Mouse (Mus musculus) spleen, adult 12 weeks (tissue): Measurements from ENCODE around the gene Cacng2.
"Not testable (repeated sequence)": the region's sequence is repeated elsewhere in the genome, so short reads cannot be mapped to it uniquely, and the experiment has no call there.

Experiments used
- DNase-seq: peaks from one replicate; pipeline ENCODE4 v3.0.0; 2022; ENCODE audit warnings: low spot score

Gene Cacng2

DNA sequence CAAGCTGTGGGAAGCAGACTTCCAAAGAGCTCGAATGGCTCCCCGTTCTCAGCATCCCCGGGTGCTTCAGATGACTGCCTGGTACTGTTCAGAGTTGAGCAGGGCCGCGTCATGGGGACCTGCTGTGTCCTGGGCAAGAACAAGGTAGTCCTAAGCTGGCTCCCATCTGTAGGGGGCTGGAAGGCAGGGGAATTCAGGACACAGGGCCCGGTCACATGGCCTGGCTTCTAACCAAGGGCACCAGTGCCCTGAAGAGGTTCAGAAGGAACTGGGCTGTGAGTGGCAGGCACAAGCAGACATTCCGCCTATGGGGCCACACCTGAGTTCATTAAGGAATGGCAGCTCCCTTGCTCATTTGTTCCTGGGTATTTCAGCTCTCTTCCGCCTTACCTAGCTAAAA is 37.7 kb downstream of the Cacng2 start:
- no peak for DNase-seq

DNA sequence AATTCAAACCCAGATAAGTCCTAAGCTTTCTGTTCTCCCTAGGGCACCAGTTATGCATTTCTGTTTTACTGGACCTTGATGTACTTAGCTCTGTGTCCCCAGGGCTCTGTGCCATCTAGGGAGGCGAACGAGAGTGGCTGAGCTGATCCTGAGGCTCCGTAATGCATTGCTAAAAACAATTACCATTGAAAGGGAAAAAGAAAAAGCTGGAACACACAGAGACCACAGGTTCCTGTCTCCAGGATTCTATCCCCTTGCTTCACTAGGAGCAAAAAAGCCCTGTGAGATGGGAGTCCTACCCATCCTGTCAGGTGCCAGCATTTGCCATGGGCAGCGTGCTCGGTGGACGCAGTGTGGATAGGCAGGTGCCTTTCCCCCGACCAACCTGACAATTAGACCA is 38.4 kb downstream of the Cacng2 start:
- DNase-seq, result no peak

DNA sequence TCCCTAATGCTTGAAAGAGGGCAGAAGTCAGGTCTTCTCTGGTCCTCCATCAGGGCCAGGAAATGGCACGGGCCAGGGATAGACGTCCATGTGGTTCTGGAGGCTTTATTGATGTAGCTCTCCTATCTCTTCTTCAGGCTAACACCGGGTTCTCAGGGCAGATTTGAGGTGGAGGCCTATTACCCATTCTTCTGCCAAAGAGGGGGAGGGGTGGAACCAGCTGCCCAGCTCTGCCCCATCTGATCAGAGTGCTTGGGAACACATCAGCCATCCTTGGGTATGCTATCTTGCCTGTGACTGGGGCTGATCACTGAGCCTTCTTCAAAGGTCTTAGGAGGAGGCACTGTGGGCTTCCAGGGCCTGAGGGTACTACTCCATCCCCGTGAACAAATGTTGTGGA is 39.5 kb downstream of the Cacng2 start:
- no peak for DNase-seq

DNA sequence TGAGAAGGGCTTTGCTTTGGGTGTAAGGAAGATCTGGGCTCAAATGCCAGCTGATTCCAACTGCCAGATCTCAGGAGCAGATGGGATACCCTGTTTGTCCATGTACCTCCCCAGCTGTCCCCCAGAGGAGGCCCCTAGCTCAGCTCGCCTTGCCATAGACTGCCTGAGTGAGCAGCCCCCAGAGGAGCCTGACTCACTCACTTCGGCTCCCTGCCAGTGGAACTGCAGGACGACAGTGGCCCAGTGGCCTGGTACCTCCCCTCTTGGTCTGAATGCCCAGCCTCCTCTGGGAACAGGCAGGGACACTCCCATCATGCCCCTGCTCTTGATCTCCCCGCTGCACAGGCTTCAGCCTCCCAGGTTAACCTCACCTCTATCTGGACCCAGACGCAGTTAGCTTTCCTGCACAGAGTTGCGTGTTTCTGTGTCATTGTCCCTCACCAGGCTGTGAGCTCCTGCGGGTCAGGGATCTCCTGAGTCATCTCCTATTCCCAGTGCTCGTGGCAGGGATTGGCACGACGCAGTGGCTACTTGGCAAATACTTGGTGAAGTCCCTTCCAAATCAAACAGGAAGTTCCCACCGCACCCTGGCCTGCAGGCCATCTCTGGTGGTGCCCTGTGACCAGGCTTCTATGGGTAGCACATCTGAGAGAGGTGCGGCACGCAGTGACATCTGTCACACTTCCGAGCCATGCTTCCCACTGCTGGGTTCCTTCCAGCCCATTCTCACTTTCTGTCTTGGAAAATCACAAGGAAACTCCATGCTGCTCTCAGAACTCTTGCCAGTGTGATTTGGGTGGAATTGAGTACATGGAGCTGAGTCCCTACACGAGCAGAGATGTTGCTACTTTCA is 40.8 kb downstream of the Cacng2 start:
- no peak for DNase-seq

DNA sequence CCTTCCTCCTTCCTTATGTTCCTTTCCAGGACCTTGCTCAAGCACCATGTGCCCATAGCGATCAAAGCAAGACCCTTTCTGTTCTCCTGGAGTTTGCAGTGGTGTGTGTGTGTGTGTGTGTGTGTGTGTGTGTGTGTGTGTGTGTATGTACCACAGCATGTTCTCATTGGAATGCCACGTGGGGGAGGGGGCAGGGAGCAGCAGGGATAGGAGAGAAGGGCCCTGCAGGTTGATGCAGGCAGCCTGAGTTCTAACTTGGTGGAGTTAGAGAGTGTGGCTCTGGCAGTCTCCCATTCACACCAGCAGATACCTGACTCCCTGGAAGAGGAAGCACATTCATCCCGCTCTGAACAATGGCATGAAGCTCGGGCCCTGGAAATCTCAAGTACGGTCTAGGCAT is 41.6 kb downstream of the Cacng2 start:
- DNase-seq, result no peak

DNA sequence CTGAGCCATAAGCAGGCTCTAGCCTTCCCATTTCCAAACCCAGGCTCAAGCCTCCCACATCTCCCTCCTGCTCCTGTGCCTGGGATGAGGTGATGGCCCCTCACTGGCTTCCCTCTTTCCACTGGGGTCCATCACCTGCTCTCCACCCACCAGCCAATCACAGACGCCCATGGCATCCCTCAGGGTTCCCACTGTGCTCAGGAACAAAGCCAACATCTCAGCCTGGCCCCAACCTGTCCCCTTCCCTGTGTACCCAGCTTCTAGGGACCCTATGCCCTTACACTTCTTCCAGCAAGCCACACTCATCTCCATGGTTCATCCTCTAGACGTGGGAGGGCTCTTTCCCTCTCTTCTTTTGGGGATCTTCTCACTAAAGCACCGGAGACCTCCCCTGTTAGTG is 43.9 kb downstream of the Cacng2 start:
- DNase-seq, result no peak

DNA sequence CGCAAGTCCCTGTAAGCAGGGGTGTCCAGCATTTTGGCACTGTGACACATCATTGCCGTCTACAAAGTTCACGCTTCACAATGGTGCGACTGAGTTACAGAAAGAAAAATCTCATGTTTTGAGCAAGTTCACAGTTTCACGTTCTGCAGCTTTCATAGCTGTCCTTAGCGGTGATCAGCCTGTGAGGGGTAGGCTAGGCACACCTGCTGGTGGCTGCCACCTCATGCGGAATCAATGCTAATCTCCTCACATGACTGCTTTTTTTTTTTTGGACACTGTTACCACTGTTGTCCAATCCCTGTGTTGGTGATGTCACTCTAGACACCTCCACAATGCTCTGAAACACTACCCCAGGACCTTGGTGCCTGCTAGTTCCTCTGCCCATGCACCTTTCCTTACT is 46.7 kb downstream of the Cacng2 start:
- no peak for DNase-seq

DNA sequence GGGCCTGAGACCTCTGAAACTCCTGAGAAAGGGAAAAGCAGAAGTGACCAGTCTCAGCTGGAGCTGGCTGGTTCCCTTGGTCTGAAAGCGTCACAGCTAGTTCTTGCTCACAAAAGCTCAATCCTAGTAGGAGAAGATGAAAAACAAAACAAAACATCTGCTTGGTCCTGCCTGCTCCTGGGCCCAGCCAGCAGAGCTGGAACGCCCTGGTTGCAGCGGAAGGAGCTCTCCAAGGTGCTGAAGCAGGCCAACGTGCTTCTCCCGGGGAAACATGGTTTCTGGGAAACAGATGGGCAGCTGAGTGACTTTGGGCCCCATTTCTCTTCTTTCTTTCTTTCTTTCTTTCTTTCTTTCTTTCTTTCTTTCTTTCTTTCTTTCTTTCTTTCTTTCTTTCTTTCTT is 53.4 kb downstream of the Cacng2 start:
- DNase-seq, result no peak

DNA sequence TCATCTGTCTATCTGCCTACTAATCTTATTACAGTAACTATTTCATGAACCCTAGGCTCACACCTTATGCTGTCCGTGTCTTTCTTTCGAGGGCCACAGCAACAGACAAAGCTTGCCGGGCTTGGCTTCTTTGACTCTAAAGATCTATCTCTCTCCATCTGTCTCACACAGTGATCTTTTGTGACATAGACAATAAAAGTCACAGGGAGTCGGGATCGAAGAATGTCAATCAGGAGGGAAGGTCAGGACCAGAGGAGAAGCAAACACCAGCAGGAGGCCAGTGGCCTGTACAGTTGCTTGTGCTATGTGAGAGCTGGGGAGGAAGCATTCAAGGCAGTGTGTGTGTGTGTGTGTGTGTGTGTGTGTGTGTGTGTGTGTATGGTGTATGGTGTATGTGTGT is 54.3 kb downstream of the Cacng2 start:
- DNase-seq, result no peak

DNA sequence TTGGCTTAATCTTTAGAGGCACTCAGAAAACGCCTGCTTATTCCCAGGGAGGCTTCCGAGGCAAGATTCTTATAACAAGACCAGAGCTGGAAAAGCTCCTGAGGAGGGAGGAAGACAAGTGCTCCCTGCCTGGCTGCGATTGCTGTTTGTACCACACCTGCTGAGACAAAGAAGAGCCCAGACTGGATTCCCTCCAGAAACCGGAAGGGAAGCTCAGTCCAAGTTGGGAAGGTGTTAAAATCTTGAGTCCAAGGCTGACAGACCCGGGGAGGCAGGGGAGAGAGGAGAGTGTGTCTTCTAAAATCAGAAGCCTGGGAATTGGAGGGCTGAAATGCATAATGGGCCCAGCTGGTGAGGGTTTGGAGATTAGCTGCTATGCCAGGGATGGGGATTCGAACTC is 55.5 kb downstream of the Cacng2 start:
- DNase-seq, result no peak

DNA sequence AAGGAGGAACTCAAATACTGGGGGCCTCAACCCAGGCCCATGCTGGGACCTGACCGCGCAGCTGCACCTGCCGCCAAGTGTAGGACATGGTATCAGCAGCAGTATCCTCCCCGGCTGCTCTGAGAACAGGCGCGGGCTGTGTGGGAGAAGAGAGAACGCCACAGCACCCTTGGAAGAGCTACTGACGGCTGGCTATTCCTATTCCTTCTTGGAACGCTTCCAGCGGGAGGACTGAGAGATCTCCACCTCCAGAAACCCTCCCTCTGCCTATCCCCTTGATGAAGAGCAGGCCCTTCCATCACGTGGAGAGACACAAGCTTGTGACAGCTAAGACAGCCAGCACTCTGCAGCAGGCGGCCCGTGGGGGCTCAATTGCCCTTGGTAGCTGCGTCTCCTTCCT is 57.4 kb downstream of the Cacng2 start:
- DNase-seq, result no peak

DNA sequence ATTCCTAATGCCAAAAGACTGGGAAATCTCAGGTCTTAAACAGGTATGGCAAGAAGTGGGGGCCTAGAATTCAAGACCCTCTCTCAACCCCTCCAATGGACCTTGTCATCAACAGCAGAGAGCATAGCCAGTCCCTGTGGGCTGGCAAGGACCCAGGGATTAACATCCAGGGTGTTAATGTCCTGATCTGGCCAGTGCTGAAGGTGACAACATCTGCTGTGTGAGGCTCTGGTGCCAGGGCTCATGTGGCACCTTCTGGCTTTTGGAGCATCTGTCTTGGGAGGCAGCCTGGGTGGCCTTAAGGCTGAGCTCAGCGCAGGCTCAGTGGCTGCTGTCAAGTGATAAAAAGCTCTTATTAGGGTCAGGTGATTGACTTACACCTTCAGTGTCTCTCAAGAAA is 62.9 kb downstream of the Cacng2 start:
- DNase-seq, result no peak

DNA sequence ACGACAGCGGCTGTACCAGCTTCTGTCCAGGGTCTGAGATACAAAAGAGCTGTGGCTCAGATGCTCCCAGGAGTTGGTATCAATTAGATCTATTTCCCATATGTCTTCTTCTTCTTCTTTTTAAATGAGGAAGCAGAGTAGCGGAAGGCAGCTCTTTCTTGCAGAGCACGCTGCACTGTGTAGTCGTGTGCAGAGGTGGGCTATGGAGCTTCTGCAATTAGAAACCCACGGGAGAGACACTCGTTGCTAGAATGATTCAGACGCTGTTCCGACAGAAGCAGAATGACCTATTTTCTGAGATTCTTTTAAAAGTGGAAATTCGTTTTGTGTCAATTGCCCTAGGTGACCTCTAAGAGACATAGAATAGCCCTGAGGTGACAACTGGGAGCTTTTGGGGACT is 69.1 kb downstream of the Cacng2 start:
- no peak for DNase-seq

DNA sequence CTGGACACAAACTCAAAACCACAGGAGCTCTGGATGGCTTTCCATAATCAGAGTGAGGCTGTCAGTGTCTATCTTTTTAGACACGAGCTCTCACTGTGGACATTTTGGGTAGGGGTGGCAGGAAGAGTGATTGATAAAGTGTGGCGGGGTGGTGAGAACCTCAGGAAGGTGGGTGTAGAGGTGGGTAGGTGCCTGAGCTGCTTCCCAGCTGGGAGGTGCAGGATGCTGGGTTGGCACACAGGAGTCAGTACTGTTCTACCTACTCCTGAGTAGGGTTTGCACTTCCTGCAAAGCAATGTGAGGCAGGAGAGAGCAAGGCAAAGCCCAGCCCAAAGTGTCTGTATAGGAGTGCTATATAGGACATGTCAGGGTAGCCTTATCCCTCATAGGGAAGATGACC is 69.9 kb downstream of the Cacng2 start:
- DNase-seq, result no peak

DNA sequence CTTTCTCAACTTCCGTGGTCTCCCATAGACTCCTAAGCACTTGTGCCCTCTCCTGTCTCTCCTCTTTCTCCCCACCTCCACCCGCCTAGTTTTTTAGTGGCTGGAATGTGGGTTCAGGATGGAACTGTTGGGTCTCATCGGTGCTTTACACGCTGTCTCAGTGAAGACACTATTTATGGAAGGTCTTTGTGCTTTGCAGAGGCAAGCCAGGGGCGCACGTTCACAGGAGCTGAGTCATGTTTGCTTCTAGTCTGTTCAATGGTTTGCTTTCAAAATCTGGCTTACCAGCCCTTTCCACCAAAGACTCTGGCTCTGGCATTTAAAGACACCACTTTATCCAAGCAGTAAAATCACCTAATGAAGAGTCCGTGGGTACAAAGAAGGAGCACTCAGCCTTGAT is 74.0 kb downstream of the Cacng2 start:
- DNase-seq, result no peak

DNA sequence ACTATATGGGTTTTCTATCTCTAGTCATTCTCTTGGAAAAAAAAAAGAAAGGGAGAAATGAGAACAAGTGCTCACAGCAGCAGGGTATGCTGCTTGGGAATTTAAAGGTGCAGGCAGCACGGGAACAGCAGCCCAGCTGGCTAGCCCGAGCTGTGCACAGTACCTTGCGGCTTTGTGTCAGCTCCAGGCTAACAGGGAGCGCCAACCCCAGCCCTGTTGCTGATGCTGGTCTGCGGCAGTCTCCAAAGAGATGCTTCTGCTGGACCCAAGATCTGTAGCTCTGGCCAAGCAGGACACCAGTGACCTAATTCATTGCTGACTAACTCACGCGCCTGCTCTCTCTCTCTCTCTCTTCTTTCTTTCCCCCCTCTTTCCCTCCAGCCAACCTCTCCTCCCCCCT is 74.5 kb downstream of the Cacng2 start:
- DNase-seq, result no peak

DNA sequence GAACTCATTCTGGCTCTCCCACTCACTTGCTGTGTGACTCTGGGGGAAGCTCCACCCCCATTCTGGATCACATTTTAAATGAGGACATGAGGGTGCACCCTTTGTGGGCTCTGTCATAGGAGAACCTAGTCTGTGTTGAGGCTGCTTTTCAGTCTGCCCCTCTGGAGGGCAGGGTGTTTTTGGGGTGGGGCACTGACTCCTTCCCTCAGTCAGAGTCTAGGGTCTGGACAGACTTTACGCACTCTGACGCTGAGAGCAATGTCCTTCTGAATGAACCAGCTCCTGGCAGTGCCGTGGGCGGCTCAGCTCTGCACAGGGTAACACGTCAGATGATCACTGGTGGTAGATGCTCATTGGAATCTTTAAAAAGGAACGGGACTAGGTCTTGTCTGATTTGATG is 75.0 kb downstream of the Cacng2 start:
- no peak for DNase-seq

DNA sequence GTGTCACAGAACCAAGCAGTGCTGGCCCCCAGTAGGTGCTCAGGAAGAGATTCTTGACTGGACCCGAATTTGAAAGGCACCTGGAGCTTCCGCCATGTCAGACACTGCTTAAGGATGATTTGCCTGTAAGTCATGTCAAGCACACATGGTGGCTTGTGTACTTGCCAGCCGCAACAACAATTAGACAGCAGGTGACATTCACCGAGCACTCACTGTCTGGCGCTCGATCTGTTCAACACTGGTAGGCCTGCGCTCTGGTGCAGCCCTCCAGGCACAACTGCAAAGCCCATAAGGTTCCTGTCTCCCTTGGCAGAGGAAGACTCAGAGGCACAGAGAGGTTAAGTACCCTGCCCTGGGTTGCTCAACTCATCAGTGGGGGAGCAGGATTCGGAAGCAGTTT is 77.1 kb downstream of the Cacng2 start:
- DNase-seq, result no peak

DNA sequence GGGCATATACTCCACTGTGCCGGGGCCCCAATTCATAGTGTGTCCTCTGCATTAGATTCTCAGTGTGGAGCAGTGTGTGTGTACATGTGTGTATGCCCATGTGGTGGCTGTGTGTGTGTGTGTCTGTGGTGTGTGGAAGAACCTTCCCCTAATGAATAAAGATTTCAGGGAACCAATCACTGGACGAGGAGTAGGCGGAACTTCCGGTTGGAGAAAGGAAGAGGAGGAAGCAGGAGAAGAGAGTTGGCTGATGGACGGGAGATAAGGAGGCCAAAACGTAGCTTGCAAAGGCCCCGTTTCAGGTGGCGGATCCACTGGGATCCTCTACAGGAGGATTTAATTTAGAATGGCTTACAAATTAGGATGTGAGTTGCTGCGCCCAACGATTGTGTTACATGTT is 82.2 kb downstream of the Cacng2 start:
- DNase-seq, result no peak

DNA sequence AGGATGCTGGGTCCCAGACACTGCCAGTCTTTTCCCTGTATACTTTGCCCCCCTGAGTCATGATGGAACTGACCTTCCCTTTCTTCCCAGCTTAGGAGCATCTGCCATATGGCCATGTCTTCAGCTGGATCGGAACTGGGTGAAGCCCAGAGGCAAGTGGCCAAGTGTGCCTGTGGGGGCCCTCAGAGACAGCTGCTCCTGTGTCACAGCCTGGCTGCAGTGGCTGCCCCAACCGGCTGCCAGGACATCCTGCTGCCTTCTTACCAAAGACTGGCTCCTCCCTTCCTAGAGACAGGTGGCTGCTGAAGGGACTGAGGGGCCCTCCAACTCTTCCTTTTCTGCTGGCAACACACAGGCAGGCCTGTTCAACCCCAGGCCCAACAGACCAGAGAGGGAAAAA is 83.2 kb downstream of the Cacng2 start:
- DNase-seq, result no peak

DNA sequence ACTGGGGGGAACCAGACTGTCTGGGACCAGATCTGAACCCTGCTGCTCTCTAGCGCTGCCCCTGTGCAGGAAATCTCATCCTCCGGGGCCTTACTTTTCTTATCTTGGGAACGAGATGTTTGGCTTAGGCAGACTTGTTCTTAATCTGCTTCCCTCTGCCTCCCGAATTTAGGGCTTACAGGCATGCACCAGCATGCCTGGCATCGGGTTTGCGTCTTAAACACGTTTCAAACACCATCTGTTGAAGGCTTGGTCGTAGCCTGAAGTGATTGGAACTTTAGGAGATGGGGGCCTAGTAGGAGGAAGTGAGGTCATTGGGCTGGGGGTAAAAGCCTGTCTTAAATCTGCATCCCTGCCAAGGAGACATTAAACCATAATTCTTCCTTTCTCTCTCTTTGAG is 89.9 kb downstream of the Cacng2 start:
- no peak for DNase-seq

DNA sequence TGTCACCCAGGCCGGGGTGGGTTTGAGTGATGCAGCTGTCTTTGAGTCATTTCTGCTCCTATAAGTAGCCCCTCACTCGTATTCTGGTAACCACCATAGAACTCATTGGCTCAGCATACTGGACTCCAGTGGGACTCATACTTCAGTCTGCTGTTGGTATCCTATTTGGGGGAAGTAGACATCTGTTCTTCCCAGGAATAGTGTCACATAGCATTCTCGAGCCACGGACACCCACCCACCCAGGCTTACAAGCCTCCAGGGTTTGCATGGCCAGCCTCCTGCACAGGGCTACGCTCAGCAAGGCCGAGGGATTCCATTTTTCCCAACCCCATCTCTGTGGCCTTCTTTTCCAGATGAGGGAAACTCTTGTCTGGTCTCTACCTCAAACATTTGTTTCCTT is 93.3 kb downstream of the Cacng2 start:
- no peak for DNase-seq

DNA sequence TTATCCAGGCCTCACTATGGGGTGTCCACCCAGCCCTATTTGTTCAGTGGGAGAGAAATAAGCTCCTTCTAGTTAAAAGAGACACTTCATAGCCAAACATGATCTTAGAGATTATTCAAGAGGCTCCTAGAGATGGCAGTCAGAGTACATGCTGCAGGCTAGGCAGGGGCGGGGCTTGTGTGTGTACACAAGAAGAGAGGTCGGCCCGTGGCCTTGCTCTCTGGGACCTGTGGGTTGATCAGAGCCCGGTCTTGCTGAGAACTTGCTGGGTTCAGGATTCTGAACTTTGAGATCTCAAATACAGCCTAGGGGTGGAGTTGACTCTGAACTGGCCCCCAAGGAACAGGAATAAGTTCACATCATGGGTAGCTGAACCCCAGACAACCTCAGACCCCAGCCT is 95.6 kb downstream of the Cacng2 start:
- DNase-seq, result no peak

DNA sequence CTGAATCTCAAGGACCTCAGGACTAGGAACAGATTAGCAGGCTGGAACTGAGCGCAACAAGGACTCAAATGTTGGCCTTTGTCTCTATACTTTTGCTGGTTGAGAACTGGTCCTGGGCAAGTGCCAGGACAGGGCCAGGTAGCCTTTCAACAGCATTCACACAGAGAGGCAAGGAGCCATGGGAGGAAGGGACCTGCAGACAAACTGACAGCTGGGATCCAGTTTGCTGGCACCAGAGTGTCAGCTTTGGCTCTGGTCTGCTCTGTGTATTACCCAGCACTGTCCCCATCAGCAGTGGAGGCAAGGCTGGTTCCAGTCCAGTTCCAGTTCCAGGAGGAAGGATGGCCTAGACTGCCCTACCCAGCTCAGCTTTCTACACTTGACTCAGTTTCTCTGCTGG is 105.8 kb downstream of the Cacng2 start:
- no peak for DNase-seq

DNA sequence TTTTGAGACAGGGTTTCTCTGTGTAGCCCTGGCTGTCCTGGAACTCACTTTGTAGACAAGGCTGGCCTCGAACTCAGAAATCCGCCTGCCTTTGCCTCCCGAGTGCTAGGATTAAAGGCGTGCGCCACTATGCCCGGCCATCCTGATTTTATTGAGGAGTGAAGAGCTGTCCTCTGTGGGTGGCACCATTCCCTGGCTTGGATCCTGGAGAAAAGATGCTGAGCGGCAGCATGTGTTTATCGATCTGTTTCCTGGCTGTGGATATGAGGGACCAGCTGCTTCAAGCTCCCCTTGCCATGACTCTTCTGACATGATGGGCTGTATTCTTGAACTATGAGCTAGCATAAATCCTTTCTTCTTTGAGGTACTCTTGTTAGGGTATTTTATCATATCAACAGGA is 111.6 kb downstream of the Cacng2 start:
- not testable (repeated sequence) for DNase-seq
